Mouse (Mus musculus) spleen, adult 2 months (tissue): ENCODE data around the gene Cd164.

Source experiments
- CTCF ChIP-seq: fragments of 200-500 bp; IDR thresholded peaks from 2 replicates; pipeline ENCODE4 v1.5.1; 2011; ENCODE audit warnings: mild to moderate bottlenecking, inconsistent platforms; ENCODE audit not compliant: insufficient read depth, insufficient read length, insufficient replicate concordance; ENCODE audit errors: extremely low read depth
- POLR2A ChIP-seq: fragments of 200-500 bp; IDR thresholded peaks from 2 replicates; pipeline ENCODE4 v1.6.1; 2011; ENCODE audit warnings: low read depth, low read length, inconsistent platforms

GRCm38 (mm10) chr10:41489708-41490517, 29.3 kb upstream of the Cd164 start, which contains the start of the genes Smpd2 and Ppil6:
- TF ChIP-seq POLR2A (peak; percentile 11; the same call in 1 of the 2 replicates), CTCF (no peak)
